Mouse (Mus musculus) retina, adult 2 months (tissue): ENCODE data around the gene Fryl.

Experiments used
- DNase-seq: peaks from one replicate; pipeline ENCODE4 v3.0.0-alpha.2; 2012; ENCODE audit warnings: low read depth, low spot score

The Fryl gene

DNA sequence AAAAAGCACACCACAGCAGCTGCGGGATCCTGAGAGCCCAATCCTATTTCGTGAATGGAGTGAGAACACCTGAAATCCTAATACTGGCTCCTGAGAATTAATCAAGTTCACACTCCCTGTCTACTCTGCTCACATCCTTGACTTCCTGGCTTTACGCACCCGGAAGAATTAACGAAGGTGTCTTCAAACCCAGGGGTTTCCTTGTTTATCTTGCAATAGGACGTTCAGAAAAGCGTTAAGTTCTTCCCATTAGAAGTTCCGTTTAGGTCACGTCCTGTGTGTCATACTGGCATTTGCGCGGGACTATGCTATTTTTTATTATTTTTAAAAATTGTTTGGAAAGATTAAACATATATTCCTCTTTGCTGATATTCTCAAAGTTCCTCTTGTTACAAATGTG, 677 bp upstream of the Fryl start:
- no peak for DNase-seq

DNA sequence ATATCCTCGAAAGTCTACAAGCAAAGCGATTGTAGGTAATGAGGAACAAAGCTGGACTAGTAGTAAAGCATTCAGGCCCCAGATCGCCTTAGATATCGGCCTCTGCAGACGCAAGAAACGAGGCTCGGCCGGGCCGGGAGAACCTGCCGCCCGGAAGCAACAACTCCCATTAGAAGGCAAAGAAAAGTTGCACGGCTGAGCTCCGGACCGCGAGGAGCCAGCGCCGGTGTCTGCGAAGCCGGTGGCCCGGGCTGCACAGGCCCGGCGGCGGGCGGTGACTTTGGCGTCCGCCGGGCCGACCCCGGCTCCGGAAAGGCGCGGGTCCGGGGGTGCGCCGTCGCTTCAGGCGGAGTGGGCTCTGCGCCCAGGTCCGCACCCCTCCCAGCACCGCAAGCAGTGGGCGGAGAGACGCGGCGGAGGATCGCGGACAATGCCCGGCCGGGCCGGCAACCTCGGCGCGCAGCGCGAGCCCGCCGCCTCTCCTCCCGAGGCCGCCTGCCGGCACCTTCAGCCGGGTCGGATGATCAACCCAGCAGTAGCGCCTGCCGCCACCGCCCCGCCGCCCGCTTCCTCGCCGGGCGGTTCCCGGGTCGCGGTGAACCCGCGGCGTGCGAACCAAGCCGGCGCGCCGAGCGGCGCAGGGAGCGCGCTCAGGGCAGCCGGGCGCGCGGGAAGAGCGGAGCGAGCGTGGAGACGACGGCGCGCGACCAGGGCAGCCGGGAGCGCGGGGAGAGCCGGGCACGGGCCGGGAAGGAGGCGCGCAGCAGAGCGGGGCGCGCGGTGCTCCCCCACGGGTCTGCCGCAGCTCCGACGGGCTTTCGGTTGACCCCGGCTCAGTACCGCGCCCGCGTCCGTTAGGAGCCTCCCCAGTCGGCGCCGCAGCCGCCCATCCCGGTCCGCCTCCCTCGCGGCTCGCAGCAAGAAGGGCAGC, 833 bp downstream of the Fryl start:
- no peak for DNase-seq

DNA sequence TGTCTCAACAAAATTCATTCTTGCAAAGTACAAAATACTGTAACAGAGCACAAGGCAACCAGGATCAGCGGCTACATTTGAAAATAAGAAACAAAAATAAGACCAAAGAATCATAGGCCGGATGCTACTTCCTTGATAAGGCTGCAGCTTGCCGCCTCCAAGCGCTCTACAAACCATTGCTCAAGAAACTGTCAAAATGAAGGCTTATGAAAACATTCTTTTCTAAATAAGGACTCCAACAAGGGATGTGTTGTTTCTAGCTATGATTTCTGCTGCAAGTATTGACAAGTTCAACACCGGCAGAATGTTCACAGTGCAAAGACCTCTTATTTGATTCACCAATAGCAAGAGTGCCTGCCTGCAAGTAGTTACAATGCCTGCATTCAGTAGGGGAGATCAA, 1.8 kb downstream of the Fryl start:
- DNase-seq: no peak

DNA sequence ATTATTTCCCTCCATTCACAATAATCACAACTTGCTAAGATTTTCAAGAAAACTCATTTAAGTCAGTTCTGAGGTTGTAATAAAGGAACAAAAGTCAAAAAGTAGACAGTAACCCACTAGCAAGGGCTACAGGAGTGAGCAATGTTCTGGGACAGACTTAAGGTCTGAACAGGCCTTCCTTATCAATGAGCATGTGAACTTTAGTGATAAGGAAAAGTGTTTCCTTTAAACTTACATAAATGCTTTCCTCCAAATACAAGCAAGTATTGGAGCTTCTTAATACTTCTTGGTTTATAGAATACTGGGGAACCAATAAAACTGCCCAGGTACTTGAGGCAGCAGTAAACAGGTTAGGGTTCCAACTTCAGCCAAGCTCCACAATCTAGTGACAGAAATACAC, 3.7 kb downstream of the Fryl start:
- no peak for DNase-seq

DNA sequence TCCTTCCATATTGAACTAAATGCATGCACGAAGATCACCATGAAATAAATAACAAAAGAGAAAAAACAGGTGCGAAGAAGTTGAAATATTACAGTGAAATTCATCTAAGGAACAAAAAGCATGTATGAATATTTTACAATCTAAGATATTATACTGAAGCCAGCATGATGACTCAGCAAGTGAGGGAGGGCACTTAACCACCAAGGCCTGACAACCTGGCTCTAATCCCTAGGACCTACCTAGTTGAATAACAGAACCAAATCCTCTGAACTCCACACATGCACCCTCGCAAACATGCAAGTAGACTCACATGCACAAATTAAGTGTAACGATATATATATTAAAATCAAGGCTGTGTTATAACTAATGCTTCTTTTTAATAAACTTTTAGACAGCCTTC, 7.1 kb downstream of the Fryl start:
- DNase-seq: no peak

DNA sequence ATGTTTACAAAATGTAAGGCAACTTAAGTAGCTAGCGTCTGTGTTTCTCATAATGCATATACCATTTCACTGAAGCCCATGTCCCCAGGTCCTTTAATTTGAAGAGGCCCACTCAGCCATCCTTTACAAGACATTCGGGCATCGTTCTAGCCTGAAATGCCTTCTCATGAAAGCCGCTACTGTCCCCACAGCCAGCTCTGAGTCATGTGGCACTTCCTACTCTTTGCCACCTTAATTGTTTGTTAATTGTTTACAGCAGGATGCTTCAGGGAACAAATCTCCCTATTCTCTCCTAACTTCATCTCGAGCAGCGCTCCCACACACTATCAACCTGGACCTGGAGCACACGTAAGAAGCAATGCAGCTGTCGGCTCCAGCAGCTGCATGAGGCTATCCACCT, 8.2 kb downstream of the Fryl start:
- no peak for DNase-seq

DNA sequence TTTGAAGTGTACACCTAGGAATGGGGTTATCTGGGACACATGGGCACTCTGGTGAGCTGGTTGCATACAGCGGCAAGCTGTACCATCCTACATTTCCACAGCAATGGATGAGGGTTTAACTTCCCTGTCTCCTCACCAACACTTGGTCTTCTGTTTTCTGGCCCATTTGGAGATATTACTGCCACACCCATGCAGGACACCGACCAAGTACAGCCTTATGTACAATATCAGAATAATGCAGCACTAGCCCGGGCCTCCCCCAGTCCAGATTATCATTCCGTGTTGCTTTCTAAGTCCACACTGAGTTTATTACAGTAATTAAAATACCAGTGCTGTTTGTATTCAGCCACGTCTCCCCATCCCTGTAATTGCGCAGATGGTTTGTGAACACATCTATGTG, 10.0 kb downstream of the Fryl start:
- DNase-seq: no peak

DNA sequence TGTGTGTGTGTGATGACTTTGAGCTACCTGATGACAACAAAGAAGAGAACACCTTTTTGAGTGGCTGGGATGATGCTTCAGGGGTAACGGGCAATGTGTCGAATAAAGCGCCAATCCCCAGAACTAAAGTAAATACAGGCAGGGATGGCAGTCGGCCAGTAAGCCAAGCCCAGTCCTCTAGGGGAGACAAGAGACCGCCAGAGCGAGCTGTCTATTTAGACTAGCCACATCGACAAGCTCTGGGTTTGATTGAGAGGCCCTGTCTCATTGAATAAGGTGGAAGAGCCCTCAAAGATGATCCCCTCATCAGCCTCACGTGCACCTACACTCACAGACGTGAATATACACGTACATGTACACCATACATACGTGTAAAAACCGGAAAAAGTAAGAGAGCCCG, 12.0 kb downstream of the Fryl start:
- DNase-seq: no peak

DNA sequence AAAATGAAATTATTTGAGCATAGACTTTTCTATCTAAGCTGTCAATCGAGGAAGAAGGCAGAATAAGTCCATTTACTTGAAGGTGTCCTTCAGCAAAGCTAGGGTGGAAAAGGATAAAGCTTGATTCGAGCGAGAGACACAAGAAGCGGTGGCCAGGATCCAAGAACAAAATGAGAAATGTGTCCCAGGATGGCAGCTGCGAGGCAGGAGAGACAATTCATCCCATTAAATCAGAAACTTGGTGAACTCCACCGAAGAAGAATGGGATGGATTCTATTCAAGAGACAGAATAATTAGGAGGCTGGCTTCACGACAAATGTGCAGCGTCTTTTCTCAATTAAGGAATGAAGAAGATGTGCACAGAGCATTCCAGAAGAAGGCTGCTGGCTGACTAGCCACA, 14.5 kb downstream of the Fryl start:
- DNase-seq: no peak

DNA sequence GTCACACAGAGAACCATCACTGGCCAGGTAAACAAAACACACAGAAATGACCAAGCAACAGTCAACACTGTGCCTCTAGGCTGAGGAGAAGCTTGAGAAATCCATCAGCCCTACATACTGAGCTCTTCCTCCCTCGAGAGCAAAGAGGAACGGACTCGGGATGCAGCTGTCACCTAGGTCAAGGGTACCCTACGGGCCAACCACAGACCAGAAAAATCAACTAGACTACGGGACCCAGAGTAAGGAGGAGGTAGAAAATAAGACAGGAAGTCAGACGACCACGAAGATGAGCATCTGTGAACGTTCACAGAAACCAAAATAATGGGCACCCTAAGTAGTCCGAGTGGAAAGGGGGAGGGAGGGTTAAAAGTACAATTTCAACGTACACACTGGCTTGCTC, 15.1 kb downstream of the Fryl start:
- no peak for DNase-seq

DNA sequence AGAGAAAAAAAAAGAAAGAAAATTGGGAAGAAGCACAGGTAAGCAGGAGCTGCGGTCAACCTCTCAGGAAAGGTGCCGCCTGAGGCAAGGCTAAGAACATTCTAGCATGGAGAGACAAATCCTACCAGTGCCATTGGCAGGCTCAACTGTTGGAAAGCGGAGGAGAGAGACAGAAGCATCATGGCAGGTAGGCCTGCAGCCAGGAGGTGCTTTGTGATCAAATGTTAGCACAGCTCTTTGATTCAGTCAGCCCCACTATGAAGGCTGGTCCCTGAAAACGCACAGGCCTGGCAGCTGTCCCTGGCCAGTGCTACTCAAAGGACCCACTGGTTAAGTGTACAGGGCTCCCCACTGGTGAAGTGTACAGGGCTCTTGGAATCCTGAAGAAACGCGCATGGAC, 16.0 kb downstream of the Fryl start:
- DNase-seq: no peak

DNA sequence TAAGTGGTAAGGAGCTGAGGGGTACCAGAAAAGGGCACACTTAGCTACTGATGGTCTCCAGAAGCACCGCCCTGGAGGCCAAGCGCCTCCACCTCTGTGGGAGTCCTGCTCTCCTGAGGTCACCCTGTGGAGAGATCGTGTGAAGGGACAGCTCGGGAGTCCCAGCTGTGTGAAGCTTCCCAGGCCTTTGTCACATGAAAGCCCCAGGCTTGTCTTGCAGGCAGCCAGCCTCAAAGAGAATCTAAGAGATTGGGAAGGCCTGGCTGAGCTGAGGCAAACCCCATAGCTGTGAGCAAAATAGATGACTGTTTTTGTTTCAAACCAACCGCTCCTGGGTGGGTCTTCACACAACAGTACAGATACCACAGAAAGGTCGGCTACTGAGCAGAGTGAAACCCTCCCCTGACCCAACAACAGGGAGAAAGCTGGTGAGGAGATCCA, 19.5 kb downstream of the Fryl start:
- no peak for DNase-seq

DNA sequence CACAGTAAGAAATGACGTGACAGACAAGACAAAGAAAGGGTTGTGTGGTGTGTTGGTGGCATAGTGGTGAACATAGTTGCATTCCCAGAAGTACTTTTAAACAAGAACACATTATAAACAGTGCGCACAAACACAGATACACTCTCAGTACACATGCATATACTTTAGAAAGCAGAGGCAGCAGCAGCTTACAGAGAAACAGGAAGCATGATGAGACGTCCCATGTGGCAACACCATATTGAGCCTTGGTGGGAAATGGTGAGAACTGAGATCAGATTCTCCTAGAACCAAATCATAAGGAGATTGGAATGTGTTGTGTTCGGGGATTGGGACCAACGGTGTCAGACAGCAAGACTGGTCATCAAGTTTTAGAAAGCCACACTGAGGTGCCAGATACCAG, 21.2 kb downstream of the Fryl start:
- no peak for DNase-seq

DNA sequence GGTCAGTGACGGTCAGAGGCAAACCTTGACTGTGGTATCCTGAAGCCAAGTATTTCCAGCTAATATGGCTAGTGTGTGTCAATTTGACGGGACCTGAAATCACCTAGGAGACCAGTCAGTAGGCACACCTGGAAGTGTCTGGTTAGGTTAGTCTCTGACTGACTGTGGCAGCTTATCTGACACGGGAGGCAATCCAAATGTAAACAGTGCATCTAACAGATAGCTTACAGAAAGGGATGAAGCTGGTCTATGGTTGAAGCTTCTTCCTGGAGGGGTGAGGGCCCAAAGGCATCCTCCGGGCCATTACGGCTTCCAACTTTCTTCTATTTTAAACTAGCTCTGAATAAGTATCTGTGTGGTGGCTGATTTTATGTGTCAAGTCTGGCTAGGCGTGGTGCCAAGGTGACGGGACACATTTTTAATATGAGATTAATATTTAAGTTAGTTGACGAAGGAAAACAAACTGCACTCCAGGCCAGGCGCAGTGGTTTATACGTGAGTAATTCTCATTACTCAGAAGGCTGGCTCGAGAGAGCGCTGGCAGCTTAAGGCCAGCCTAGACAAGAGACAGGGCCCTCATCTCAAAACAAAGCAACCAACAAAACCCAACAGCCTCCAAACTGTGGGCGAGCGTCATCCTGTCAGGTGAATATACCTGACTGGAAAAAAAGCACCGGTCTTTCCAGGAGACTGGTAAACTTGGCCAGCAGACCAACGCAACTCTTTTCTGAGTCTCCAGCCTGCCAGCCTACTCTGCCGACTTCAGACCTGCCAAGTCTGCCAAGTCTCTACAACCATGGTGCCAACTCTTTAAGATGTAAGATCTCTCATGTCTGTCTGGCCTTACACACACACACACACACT, 23.2 kb downstream of the Fryl start:
- no peak for DNase-seq

DNA sequence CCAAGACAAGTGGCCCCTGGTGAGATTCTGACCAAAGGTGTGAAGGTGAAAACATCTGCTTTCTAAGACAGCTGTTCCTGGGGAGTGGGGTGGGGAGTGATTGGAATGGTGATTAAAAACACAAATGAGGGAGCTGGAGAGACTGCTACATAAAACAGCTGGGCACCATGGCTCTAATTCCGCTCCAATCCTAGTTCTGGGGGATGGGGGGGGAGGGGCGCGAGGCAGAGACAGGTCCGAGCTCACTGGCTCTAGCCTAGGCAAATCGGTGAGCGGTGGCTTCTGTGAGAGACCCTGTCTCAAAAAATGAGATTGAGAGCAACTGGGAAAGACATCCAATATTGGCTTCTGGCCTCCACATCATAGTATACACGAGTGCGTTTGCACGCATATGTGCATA, 24.2 kb downstream of the Fryl start:
- no peak for DNase-seq

DNA sequence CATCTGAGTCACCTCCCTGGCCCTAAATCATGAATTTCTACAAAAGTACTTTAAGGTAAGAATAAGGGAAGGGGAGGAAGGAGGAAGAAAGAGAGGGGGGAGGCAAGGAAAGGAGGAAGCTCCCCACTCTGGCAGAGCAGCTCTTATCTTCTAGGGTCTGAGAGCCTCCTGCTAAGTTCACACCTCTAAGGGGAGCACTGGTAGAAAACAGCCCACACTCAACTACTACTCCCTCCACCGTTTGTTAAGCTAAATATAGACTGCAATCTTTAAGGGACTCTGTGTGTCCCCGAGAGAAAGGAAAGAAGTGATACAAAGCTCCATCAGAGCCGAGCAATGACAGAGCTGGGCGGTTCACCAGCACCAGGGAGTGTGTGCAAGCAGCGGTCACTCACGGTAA, 24.6 kb downstream of the Fryl start:
- DNase-seq: no peak

DNA sequence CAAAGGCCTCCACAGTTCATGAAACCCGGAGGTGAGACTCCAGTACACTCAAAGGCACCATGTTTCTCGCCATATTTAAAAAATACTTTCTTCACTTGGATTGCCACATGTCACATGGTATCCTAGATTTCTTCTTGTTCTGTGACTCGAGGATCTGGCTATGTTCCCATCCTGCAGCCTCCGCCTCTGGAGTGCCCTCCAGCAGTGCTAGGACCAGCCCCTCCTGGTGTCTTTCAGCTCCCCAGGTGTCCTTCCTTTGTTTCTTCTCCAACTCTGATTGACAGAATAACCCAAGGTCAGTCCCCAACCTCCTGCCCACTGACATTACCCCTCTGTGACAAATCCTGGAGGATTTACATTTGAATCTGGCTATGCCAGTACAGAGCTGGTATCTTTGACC, 26.2 kb downstream of the Fryl start:
- DNase-seq: no peak

DNA sequence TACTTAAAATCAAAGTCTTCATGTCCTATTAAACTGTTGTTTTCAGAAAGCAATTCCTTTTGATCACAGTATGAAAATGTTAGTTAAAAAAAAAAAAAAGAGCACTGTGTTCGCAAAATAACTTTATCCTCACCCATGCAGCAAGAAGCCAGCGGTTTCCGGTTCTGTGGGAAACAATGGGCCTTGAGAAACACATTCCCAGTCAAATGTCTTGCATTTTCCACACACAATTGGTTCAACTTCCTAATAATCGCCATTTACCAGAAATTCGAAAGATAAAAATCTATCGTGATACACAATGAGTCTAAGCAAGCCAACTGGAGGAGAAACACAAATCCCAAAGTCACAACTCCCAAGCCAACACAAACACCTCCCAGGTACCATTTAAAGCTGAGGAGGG, 27.0 kb downstream of the Fryl start:
- DNase-seq: no peak

DNA sequence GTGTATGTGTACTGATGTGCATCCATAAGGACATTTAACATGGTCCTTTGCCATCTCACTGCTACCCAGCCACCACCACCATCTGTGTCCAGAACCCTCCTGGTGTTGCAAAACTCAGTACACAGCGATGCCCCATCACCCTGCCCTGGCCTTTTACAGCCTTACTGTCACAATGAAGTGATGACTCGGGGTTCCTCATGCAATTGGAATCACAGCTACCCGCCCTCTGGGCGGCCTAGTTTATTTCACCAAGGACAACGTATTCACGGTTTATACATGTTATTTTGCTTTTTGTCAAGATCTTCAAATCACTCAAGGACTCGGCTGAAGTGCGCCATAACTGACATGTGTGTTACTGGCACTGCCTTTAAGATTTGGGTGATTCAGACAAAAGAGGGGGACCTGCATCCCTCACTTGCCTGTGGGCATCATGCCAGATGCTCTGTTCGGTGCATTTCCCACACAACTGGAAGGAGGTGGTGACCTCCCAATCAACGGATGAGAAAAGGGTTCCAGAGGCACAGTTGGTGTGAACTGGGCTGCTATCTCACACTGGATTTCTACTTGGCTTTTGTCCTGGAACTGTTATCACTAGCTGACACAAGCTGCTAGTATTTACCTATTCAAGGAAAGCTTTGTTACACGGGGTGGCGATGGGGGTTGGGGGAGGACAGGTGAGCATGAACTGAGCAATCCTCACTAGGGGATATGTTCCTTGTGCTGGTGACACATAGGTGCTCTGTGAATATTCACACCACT, 27.9 kb downstream of the Fryl start:
- no peak for DNase-seq

DNA sequence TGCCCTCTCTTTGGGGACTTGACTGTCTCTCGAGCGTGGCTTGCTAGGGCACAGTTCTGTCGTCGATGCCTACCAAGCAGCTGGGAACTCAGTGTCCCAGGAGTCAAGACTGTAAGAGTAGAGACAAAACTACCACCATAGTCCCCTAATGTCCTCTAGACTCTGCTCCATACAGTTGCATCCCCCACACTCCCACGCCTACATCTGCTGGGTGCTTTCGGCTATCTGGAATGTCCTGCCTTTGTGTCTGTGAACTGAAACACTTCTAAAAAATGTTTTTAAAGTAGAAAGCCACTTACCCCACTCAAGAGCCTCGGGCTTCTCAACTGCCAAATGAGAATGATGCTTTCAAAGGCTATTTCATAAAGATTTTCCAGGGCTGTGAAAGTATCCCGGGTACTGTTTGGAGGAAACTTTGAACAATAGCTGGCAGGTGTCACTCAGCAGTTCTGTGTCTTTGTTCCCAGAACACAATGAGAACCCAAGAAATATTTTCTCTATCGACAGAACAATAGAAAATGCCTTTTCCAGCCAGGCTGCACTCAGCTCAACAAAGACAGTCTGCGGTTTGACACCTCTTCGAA, 28.8 kb downstream of the Fryl start:
- no peak for DNase-seq

DNA sequence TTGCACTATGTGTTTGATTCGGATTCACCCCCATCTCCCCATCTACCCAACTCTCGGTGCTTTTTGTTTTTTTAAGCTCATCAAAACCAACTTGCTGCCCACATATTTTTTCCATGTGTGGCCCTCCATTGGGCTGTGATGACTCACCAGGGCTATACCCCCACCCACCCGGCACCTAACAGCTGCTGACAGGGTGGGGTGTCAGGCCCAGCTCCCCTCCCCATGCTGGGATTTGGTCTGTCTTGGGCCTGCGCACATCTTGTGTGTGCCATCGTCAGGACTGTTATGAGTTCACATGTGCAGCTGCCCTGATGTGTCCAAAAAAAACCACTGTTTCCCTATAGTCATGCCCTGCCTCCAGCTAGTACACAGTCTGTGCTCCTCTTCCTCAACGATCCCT, 33.4 kb downstream of the Fryl start:
- no peak for DNase-seq

DNA sequence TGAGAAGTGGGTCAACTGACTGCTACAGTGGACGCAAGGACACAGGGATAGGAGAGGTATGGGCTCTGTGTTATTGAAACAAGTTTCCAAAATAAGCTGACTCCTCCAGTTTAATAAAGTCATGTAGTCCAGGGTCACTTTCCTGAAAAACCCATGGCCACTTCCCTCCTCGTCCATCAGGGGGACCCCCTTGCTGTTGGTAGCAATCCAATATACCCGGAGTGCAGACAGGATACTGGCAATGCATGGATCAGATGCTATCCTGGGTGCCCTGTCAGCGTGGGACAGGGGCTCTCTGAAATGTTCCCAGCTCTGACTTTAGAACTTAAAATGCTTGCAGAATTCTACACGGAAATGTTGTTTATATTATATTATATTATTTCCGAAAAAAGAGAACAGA, 34.0 kb downstream of the Fryl start:
- DNase-seq: no peak
